Mouse (Mus musculus) spleen, adult 2 months (tissue): ENCODE data around the gene Gm17455. TPM values are rescaled to one million over a fixed set of nuclear protein-coding genes. Genes with fewer than 3 reads are reported as not detected.

Experiments used
- DNase-seq, 2 experiments: peaks; one replicate each; pipeline versions ENCODE4 v3.0.0 to v3.0.0-alpha.2; 2012 to 2021; ENCODE audit warnings: low spot score in 2 of 2, low read depth in 1 of 2
- H3K27ac ChIP-seq: fragments of 200-500 bp; 2 replicates; pipeline ENCODE4 v1.5.1; 2012; ENCODE audit warnings: low read length, inconsistent platforms; ENCODE audit not compliant: insufficient read depth
- H3K27me3 ChIP-seq: fragments of 200-500 bp; 2 replicates; pipeline ENCODE4 v1.6.1; 2012; ENCODE audit warnings: mild to moderate bottlenecking, moderate library complexity, low read length, inconsistent platforms; ENCODE audit not compliant: control insufficient read depth, insufficient read depth
- H3K36me3 ChIP-seq: fragments of 200-500 bp; 2 replicates; pipeline ENCODE4 v1.6.1; 2012; ENCODE audit warnings: mild to moderate bottlenecking, low read length, inconsistent platforms; ENCODE audit not compliant: control insufficient read depth, insufficient read depth
- H3K4me1 ChIP-seq: fragments of 200-500 bp; 2 replicates; pipeline ENCODE4 v1.6.1; 2011; ENCODE audit warnings: inconsistent platforms; ENCODE audit not compliant: control insufficient read depth, insufficient read depth, insufficient read length
- H3K4me3 ChIP-seq: fragments of 200-500 bp; 2 replicates; pipeline ENCODE4 v1.5.1; 2011; ENCODE audit warnings: mild to moderate bottlenecking, inconsistent platforms; ENCODE audit not compliant: insufficient read depth, insufficient read length; ENCODE audit errors: extremely low read depth
- CTCF ChIP-seq: fragments of 200-500 bp; IDR thresholded peaks from 2 replicates; pipeline ENCODE4 v1.5.1; 2011; ENCODE audit warnings: mild to moderate bottlenecking, inconsistent platforms; ENCODE audit not compliant: insufficient read depth, insufficient read length, insufficient replicate concordance; ENCODE audit errors: extremely low read depth
- POLR2A ChIP-seq: fragments of 200-500 bp; IDR thresholded peaks from 2 replicates; pipeline ENCODE4 v1.6.1; 2011; ENCODE audit warnings: low read depth, low read length, inconsistent platforms
- WGBS: fragments of 180-500 bp; shearing (Covaris S2); methylation state at CpG from one replicate; pipeline ENCODE4 v1.1.7; 2018; 5-methylcytosine and 5-hydroxymethylcytosine counted together
- polyA plus RNA-seq: library from polyadenylated mRNA; depleted of rRNA; stranded (reverse); fragments of >200 nt; gene quantifications from 2 replicates; pipeline ENCODE4 v1.2.3, GENCODE M21; 2012; rRNA removed

Gene Gm17455
- 1.3 and 2.3 TPM in 2 replicates for polyA plus RNA-seq

DNA sequence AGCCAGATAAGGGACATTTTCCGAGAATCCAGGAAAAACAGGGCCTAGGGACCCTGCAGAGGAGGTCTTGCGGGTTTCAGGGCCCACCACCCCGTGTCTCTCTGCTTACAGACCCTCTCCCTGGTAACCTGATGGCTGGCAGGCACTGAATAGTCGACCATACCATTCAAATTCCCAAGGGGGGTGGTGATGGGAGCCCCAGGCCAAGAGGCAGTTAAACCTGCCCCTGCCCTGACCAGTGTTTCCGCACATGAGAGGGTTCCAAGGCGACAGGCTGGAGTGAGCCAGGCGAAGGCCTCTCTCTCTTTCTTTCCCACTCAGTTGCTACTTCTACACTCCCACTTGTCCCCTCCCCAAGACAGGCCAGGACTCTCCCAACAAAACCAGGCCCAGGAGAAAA, at the start of gene Gm17455:
Gene Gm17455, plus strand, starts transcription at position 278 of the 400 bp plus-strand sequence.
- H3K4me3 ChIP-seq: no peak within 1 kb of the TSS
- DNase-seq: no peak
- 79% methylated on average over 7 of the region's 7 CpGs for WGBS
- no peaks in the 10 kb centered on the region for H3K27me3 ChIP-seq
- no peaks in the 10 kb centered on the region for H3K36me3 ChIP-seq
- no peaks in the 10 kb centered on the region for H3K4me1 ChIP-seq
- TF ChIP-seq CTCF (no peak), POLR2A (no peak)
- no peak within 1 kb of the TSS for H3K27ac ChIP-seq

DNA sequence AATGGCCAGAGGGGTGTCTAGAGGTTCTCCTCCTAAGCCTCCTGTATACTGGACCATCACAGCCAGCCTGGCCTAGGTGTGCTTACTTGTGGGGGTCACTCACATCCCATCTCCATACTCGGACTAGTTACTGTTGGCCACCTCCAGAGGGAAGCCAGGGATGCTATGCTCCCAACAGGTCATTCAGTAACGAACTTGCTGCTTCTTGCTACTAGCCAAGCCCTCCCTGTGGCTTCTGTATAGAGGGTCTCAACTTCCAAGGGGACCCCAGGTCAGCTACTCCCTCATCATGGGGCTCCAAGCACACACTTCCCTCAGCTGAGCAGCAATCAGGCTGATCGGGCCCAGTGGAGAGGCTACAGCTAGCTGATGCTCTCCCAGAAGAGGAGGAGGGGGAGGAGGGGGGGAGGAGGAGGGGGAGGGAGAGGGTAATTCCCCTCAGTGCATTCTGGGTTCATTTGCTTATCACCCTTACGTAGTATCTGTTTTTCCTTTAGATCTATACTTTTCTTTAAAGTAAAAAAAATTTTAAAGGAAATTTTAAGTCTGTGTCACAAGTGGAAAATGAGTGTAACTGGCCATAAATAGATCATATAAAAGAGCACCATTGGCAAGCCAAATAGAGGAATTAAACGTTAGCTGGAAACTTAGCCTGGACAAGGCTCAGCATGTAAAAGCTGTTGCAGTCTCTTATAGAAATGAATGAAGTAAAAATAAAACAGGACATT, 49.3 kb upstream of the Gm17455 start:
- Histone ChIP-seq H3K27me3 (no peaks in the 10 kb centered on the region), H3K36me3 (no peaks in the 10 kb centered on the region), H3K27ac (peak overlapping the region; percentile 93), H3K4me1 (peaks cover 39% of the 10 kb centered on the region), H3K4me3 (peak overlapping the region; percentile 40)
- WGBS: 26% methylated on average over 5 of the region's 5 CpGs
- TF ChIP-seq POLR2A (no peak), CTCF (no peak)
- peak in 1 of 2 experiments; percentile 55 for DNase-seq

DNA sequence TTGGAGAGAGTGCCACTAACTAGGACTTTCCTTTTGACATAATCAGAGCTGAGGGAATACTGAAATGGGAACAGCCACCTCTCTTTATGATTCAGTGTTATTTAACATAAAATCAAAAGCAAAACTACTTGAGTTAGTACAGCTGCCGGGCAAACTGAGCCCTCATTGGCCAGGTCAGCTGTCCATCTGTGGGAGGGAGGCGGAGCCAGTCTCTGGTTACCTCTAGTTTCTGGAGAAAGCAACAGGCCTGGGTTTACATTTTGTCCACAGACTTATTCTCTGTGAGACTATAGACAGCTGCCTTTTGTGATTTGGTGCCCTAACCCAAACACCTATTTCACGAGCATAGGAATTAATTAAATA, 48.7 kb upstream of the Gm17455 start:
- Histone ChIP-seq H3K27me3 (no peaks in the 10 kb centered on the region), H3K4me1 (peaks cover 39% of the 10 kb centered on the region), H3K36me3 (no peaks in the 10 kb centered on the region), H3K27ac (peak overlapping the region; percentile 77), H3K4me3 (peak overlapping the region; percentile 40)
- DNase-seq: peak; percentile 87 to 97
- WGBS: 7% methylated on average over 3 of the region's 3 CpGs
- TF ChIP-seq CTCF (no peak), POLR2A (no peak)

DNA sequence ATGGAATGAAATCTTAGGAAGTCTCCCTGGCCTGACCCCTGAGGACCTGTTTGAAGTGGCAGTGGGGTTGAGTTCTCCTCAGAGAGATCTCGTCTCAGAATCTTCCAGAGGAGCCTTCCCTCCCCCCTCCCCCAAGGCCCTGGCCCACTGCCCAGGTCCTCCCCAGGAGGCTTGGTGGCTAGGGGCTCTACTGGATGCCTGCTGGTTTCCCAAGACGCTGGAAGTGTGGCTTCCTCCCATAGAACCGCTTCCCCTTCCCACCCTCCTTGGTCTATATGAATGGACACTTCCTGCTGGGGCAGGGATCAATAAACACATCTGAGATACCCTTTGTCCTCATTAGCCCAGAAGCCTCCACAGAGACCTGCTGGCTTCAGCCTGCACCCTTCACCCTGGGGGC, 48.3 kb upstream of the Gm17455 start:
- peak overlapping the region; percentile 4; the same call in 1 of the 2 replicates for H3K4me3 ChIP-seq
- 22% methylated on average over 3 of the region's 3 CpGs for WGBS
- DNase-seq: no peak

DNA sequence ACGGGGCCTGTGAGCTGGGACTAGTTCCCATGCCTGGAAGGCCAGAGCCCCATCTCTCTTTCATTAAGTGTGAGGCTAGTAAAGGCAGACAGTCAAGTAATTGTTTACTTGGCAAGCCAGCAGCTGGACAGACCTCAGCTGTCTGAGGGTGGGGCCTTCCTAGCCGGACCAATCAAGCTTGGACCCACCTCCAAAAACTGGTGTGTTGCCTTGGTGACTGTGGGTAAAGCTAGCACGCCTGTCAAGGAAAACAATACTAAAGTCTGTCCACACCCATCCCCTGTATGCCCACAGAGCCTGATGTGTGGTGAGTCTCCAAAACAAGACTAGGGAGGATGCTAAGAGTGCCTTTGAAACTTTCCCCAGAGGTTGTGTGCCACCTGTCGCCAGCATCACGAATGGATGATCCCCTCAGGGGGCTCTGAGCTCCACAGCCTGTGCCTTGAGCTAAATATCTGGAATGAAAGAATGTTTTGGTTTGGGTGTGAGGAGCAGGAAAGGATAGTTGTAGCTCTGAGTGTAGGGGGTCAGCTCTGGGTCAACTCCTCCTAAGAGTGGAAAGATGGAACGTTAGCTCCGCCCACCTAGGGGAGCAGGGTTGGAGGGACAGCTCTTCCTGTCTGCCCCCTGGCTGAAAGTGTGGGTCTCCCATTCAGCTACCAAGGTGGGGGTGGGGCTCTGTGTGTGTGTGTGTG, 47.6 kb upstream of the Gm17455 start:
- peak overlapping the region; percentile 77 for H3K27ac ChIP-seq
- TF ChIP-seq POLR2A: no peak
- TF ChIP-seq CTCF: no peak
- no peaks in the 10 kb centered on the region for H3K27me3 ChIP-seq
- H3K4me3 ChIP-seq: peak overlapping the region; percentile 20; the same call in 1 of the 2 replicates
- 22% methylated on average over 7 of the region's 7 CpGs for WGBS
- peaks cover 35% of the 10 kb centered on the region for H3K4me1 ChIP-seq
- no peaks in the 10 kb centered on the region for H3K36me3 ChIP-seq
- peak; percentile 59 to 86 for DNase-seq

More for the DNA sequence above, 48.3 kb upstream of the Gm17455 start:
- peaks cover 38% of the 10 kb centered on the region for H3K4me1 ChIP-seq
- H3K36me3 ChIP-seq: no peaks in the 10 kb centered on the region
- H3K27ac ChIP-seq: peak overlapping the region; percentile 77
- H3K27me3 ChIP-seq: no peaks in the 10 kb centered on the region
- TF ChIP-seq POLR2A: no peak
- no peak for TF ChIP-seq CTCF

DNA sequence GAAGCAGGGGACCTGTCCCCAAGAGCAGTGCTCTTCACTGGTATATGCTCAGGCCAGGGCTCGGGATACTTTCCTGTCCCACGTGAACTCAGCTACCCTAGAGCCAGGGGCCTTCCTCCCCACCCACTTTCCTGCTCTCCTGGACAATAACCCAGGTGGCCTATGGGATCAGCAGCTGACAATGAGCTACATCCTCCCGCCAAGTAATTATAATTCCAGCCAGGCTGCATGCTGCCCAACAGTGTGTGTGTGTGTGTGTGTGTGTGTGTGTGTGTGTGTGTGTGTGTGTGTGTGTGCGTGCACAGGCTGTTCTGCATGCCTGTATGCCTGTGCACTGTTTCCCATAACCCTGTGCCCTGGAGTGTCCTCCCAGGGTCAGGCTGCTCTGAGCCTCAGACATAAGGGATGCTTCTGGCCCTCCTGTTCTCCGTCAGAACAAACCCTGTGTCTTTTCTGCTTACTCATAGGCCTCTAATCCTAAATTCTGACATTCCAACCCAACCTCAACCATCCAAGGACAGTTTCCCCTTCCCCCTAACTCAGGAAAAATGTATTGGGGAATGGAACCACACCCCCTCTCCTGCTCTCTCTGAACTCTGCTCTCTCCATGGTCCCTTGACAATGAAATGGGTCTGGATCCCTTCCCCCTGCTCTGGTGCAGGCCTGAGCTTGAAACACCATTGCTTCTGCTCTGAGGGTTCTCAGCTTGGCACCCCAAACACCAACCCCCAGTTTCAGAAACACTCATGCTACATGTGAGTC, 46.1 kb upstream of the Gm17455 start:
- TF ChIP-seq CTCF (no peak), POLR2A (no peak)
- 85% methylated on average over 5 of the region's 5 CpGs for WGBS
- peaks cover 30% of the 10 kb centered on the region for H3K4me1 ChIP-seq
- H3K27me3 ChIP-seq: no peaks in the 10 kb centered on the region
- peaks cover 3% of the 10 kb centered on the region; the same call in 1 of the 2 replicates for H3K36me3 ChIP-seq
- H3K4me3 ChIP-seq: no peak overlapping the region
- no peak for DNase-seq
- H3K27ac ChIP-seq: no peak overlapping the region
